Mouse (Mus musculus): ENCODE results near the gene Nacc1.
"Not testable (repeated sequence)": the region's sequence is repeated elsewhere in the genome, so short reads cannot be mapped to it uniquely, and the experiment has no call there.

The Nacc1 gene

GRCm38 (mm10) chr8:84640617-84641294, 46.9 kb downstream of the Nacc1 start:
- no peak for DNase-seq (ENCODE audit: inconsistent ontology term)

DNA sequence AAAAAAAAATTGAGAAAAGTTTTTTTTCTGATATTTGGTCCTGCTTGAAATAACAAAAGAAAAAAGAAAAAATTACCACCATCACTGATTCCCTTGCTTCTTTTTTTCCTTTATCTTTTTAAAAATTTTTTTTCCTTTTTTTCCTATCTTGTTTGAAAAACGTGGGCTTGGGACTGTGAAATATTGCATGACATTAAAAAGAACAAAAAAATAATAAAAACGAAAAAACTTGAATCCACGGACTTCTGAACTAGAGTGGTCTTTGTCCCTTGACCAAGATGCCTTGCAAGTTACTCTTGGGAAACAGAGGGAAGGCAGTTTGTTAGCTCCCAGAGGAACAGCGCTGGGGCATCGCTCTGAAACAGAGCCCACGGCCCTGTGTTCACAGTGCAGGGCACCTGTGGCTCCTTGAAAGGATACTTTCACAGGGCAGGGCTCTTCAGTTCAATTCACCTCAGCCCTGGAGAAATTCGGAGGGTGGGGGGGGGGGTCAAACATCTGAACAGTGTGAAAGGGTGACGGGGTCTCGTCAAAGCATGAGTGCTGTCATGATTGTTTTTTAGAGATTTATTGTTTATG, 47.6 kb downstream of the Nacc1 start:
- peak; percentile 52 for DNase-seq (ENCODE audit: inconsistent ontology term)

DNA sequence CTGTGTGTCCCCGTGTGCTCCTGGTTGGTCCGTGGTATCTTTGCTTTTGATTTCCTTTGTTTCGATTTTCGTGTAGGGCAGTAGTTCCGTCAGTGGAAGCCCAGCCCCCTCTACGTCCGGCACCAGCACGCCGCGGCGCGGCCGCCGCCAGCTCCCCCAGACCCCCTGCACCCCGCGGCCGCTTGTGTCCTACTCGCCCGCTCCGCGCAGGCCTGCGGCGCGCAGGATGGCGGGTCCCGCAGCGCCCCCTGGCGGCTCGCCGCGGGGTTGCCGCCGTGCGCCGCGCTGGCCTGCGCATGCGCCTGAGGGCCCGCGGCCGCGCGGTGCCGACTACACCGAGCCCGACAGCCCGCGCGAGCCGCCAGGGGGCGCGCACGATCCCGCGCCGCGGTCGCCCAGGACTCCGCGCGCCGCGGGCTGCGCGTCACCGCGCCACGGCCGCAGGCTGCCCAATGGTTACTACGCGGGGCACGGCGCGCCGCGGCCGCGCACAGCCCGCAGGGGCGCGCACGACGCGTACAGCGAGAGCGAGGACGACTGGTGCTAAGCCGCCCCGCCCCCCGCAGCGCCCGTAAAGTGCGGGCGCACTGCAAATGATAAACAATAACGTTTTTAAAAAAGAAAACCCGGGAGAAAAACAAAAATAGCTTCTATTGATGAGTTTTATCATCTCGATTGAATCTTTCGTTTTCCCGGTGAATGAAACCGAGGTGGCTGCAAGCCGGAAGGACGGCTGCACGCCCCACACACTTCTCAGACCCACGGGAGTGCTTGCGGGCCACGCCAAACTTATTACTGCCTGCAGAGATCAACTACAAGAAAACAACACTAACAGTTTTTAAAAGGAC, 48.3 kb downstream of the Nacc1 start:
- DNase-seq (ENCODE audit: inconsistent ontology term), result peak; percentile 96

DNA sequence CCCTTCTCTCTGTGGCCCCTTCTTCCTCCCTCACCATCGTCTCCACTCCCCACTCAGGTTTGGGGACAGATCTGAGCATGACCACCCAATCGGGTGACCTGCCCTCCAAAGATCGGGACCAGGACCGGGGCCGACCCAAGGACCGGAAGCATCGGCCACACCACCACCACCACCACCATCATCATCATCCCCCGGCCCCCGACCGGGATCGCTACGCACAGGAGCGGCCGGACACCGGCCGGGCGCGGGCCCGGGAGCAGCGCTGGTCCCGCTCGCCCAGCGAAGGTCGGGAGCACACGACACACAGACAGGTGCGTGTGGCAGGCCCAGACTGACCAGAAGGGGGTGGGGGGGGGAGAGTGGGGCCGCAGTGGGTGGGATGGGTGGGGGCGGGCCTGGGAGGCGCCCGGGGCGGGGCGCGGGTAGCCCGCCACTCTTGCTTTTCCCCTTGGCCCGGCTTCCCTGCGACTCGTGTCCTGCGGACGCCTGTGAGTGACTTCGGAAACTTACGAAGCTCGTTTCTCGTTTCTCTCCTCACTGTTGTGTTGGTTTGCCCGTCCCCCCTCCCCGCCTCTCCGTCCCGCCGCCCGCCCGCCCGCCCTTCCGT, 49.0 kb downstream of the Nacc1 start:
- peak; percentile 27 for DNase-seq (ENCODE audit: inconsistent ontology term)

- DNase-seq (ENCODE audit: inconsistent ontology term), result no peak
Measured at GRCm38 (mm10) chr8:84637946-84638554, 49.6 kb downstream of the Nacc1 start.

- peak; percentile 66 for DNase-seq (ENCODE audit: inconsistent ontology term)
Measured at GRCm38 (mm10) chr8:84636051-84636691, 51.5 kb downstream of the Nacc1 start.

DNA sequence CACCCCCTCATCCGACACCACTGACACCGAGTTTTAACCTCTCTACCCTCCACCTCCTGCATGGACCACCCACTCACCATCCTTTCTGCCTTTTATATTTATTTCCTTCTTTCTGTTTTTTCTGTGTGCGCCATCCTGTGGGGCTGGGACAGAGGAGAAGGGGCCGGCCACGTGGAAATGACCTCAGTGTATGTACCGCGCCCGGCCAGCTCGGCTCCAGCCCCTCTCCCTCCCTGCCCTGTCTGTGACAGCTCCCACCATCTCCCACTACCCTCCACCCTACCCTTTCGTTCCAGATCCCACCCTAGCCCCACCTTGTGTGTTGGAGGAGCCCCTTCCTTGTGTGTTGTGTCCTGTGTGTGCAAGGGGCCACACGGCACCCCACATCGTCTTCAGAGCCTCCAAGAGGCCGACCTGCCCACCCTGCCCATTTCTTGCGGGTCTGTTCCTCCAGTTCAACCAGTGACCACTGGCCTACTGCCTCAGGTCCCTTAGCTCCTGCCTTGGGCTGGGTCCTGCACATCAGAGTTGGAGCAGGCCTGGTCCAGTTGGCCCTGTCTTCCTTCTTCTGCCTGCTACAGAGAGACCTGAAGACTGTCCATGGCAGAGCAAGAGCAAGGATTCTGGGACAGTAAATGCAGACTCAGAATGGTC, 52.1 kb downstream of the Nacc1 start:
- DNase-seq (ENCODE audit: inconsistent ontology term), result no peak

DNA sequence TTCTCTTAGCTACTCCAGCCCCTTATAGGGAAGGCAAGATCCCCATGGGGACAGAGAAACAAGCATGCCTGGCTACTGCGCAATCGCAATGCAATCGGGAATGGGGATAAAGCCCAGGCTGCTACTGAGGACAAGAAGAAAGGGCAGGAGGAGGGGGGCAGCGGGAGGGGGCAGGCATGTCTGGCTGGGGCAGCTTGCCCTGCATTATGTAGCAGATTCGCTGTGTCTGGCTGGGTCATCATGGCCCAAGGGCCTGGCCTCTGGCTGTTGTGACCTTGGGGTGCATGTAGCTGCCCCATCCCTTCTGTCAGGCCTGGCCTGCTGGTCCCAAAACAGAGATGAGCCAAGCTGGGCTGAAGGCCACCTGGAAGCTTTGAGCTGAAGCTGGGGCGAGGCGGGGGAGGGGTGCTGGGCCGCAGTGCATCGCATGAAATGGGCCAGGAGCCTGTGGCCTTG, 52.8 kb downstream of the Nacc1 start:
- peak; percentile 37 for DNase-seq (ENCODE audit: inconsistent ontology term)

- no peak for DNase-seq (ENCODE audit: inconsistent ontology term)
Measured at GRCm38 (mm10) chr8:84633841-84634584, 53.6 kb downstream of the Nacc1 start.

- DNase-seq (ENCODE audit: inconsistent ontology term), result no peak
Measured at GRCm38 (mm10) chr8:84631813-84632212, 55.8 kb downstream of the Nacc1 start.

- no peak for DNase-seq (ENCODE audit: inconsistent ontology term)
Measured at GRCm38 (mm10) chr8:84630145-84630544, 57.5 kb downstream of the Nacc1 start.

DNA sequence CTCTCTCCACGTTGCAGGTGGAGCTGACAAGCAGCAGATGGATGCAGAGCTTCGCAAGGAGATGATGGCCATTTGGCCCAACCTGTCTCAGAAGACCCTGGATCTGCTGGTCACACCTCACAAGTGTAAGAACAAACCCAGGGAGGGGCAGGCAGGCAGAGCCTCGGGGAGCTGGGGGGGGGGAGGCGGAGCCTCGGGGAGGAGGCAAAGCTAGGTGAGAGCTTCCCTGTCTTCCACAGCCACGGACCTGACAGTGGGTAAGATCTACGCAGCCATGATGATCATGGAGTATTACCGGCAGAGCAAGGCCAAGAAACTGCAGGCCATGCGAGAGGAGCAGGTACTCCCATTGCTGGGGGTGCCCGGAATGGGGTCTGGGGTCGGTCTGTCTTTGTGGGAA, 58.1 kb downstream of the Nacc1 start:
- no peak for DNase-seq (ENCODE audit: inconsistent ontology term)

- DNase-seq (ENCODE audit: inconsistent ontology term), result not testable (repeated sequence)
Measured at GRCm38 (mm10) chr8:84623425-84623824, 64.2 kb downstream of the Nacc1 start.

GRCm38 (mm10) chr8:84621102-84621625, 66.5 kb downstream of the Nacc1 start:
- DNase-seq (ENCODE audit: inconsistent ontology term), result no peak

Data from Muller cell, postnatal 12 days (primary cell).